Mouse (Mus musculus) lung, postnatal 4 days (tissue): ENCODE measurements around the gene Prkaa1.

Source experiments
- DNase-seq, 2 experiments: peaks; one replicate each; pipeline ENCODE4 v3.0.0; 2021

The Prkaa1 gene

GRCm38 (mm10) chr15:5143361-5144020, at the start of gene Prkaa1:
TSS of gene Prkaa1 (plus strand) at chr15:5143861.
- peak in 1 of 2 experiments; percentile 88 for DNase-seq

- no peak for DNase-seq
Observed at GRCm38 (mm10) chr15:5095534-5096301, 47.9 kb upstream of the Prkaa1 start.

GRCm38 (mm10) chr15:5097376-5097775, 46.3 kb upstream of the Prkaa1 start:
- no peak for DNase-seq

GRCm38 (mm10) chr15:5102312-5102711, 41.3 kb upstream of the Prkaa1 start:
- no peak for DNase-seq

GRCm38 (mm10) chr15:5105891-5106290, 37.8 kb upstream of the Prkaa1 start:
- DNase-seq: no peak

- DNase-seq: no peak
Observed at GRCm38 (mm10) chr15:5106293-5106692, 37.4 kb upstream of the Prkaa1 start.

GRCm38 (mm10) chr15:5107686-5108654, 35.7 kb upstream of the Prkaa1 start, which contains the start of gene Card6:
TSS of gene Card6 (minus strand) at chr15:5108539.
- peak in 1 of 2 experiments; percentile 32 for DNase-seq

- no peak for DNase-seq
Observed at GRCm38 (mm10) chr15:5108655-5109040, 35.0 kb upstream of the Prkaa1 start.

- DNase-seq: no peak
Observed at GRCm38 (mm10) chr15:5112651-5113050, 31.0 kb upstream of the Prkaa1 start.

GRCm38 (mm10) chr15:5115173-5115572, 28.5 kb upstream of the Prkaa1 start:
- DNase-seq: no peak

GRCm38 (mm10) chr15:5116270-5117030, 27.2 kb upstream of the Prkaa1 start, which contains the start of gene Rpl37:
TSS of gene Rpl37 (plus strand) at chr15:5116645.
- DNase-seq: peak; percentile 100

GRCm38 (mm10) chr15:5117031-5117601, 26.5 kb upstream of the Prkaa1 start:
- no peak for DNase-seq

- DNase-seq: no peak
Observed at GRCm38 (mm10) chr15:5118626-5119025, 25.0 kb upstream of the Prkaa1 start.

- no peak for DNase-seq
Observed at GRCm38 (mm10) chr15:5119192-5119591, 24.5 kb upstream of the Prkaa1 start.

GRCm38 (mm10) chr15:5119707-5120106, 24.0 kb upstream of the Prkaa1 start:
- no peak for DNase-seq

GRCm38 (mm10) chr15:5121535-5122313, 21.9 kb upstream of the Prkaa1 start:
- no peak for DNase-seq

- no peak for DNase-seq
Observed at GRCm38 (mm10) chr15:5126456-5126855, 17.2 kb upstream of the Prkaa1 start.

GRCm38 (mm10) chr15:5127487-5127886, 16.2 kb upstream of the Prkaa1 start:
- DNase-seq: no peak

GRCm38 (mm10) chr15:5128176-5128940, 15.3 kb upstream of the Prkaa1 start:
- DNase-seq: no peak
